Mouse (Mus musculus) erythroblast, embryonic 14.5 days (primary cell): ENCODE results near the gene Olfr286.

ENCODE experiments used
- GATA1 ChIP-seq: IDR thresholded peaks from 2 replicates; pipeline ENCODE4 v1.6.1; 2012; ENCODE audit warnings: low read length, inconsistent platforms, mixed read lengths
- TAL1 ChIP-seq: IDR thresholded peaks from 3 replicates; pipeline ENCODE4 v1.6.1; 2012; ENCODE audit warnings: low read length, inconsistent platforms, mixed read lengths

- no peak for TF ChIP-seq GATA1
- TF ChIP-seq TAL1, result no peak
Observed at GRCm38 (mm10) chr15:98214130-98214529, 20.1 kb downstream of the Olfr286 start.
